Mouse (Mus musculus) hindbrain, embryonic 16.5 days (tissue): ENCODE results near the gene Shpk. TPM values are rescaled to one million over a fixed set of nuclear protein-coding genes. Genes with fewer than 3 reads are reported as not detected.
A peak's percentile ranks its signal among the peaks of the same experiment; 100 is the strongest.

Experiments used
- ATAC-seq: fragments of 200-750 bp; cut with Nextera tagmentation; 2 replicates; pipeline ENCODE4 v1.8.0; 2017; ENCODE audit warnings: moderate TSS enrichment, moderate library complexity
- H3K27ac ChIP-seq: fragments of 300-500 bp; sonication (generic); 2 replicates; pipeline ENCODE4 v1.5.1; 2014; ENCODE audit warnings: low read depth, mild to moderate bottlenecking, control low read depth, low read length, moderate library complexity
- H3K27me3 ChIP-seq: fragments of 300-500 bp; sonication (generic); replicated peaks from 2 replicates; pipeline ENCODE4 v1.6.1; 2014; ENCODE audit warnings: low read length; ENCODE audit not compliant: control insufficient read depth, insufficient read depth
- H3K36me3 ChIP-seq: fragments of 300-500 bp; sonication (generic); 2 replicates; pipeline ENCODE4 v1.6.1; 2014; ENCODE audit warnings: mild to moderate bottlenecking, low read length, moderate library complexity, mixed read lengths; ENCODE audit not compliant: control insufficient read depth, insufficient read depth
- H3K4me1 ChIP-seq: fragments of 300-500 bp; sonication (generic); 2 replicates; pipeline ENCODE4 v1.6.1; 2014; ENCODE audit warnings: low read depth, low read length; ENCODE audit not compliant: control insufficient read depth, insufficient read depth
- H3K4me2 ChIP-seq: fragments of 300-500 bp; sonication (generic); 2 replicates; pipeline ENCODE4 v1.6.1; 2014; ENCODE audit warnings: mild to moderate bottlenecking, low read length, control low read depth, moderate library complexity
- H3K4me3 ChIP-seq: fragments of 300-500 bp; sonication (generic); 2 replicates; pipeline ENCODE4 v1.5.1; 2014; ENCODE audit warnings: mild to moderate bottlenecking, low read length, control low read depth, moderate library complexity
- H3K9ac ChIP-seq: fragments of 300-500 bp; sonication (generic); 2 replicates; pipeline ENCODE4 v1.6.1; 2014; ENCODE audit warnings: low read depth, mild to moderate bottlenecking, control low read depth, low read length, moderate library complexity
- H3K9me3 ChIP-seq: fragments of 300-500 bp; sonication (generic); 2 replicates; pipeline ENCODE4 v1.6.1; 2014; ENCODE audit warnings: mild to moderate bottlenecking, low read length, moderate library complexity; ENCODE audit not compliant: control insufficient read depth
- WGBS: fragments of 180-500 bp; shearing (Covaris S2); extraction: QIAGEN DNeasy Blood & Tissue Kit; methylation state at CpG from one replicate; pipeline ENCODE4 v1.1.7; 2014; 5-methylcytosine and 5-hydroxymethylcytosine counted together
- polyA plus RNA-seq: library from polyadenylated mRNA; unstranded; fragments of >200 nt; fragmentation: Nextera tagmentation; extraction: Ambion mirVana; gene quantifications from 2 replicates; pipeline ENCODE4 v1.2.1, GENCODE M21; 2015

Shpk gene
- polyA plus RNA-seq, 1 experiment from 2014 or later = 3.0 TPM

DNA sequence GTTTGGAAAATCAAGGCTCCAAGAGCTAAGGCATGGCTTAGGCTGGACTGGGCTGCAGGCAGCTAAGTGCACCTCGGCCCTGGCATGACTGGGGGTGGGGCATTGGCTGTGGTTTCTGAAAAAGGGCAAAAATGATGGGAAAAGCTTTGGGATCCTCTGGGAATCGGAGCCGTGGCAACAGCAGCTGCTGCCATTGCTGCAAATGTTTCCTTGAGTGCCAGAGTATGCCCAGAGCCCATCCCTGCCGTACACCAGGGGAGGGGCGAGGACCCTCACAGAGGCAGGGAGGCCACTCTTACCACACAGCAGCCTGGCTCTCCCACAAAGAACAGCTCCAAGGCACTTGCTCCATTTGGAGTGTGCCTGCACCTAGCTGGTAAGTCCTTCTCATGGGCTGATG is 34.7 kb downstream of the Shpk start, which contains the start of gene Trpv1:
Gene Trpv1, plus strand, starts transcription at position 301 of the 400 bp plus-strand sequence.
- Histone ChIP-seq H3K9ac (no peak within 1 kb of the TSS), H3K36me3 (no peaks in the 10 kb centered on the region), H3K27me3 (no peaks in the 10 kb centered on the region), H3K9me3 (peaks cover 3% of the 10 kb centered on the region), H3K4me3 (no peak within 1 kb of the TSS), H3K4me2 (no peak within 1 kb of the TSS), H3K4me1 (no peaks in the 10 kb centered on the region), H3K27ac (no peak within 1 kb of the TSS)
- 73% methylated on average over 5 of the region's 5 CpGs for WGBS
- ATAC-seq = no peak

GRCm38 (mm10) chr11:73235990-73236701 is 36.9 kb downstream of the Shpk start:
- 44% methylated on average over 5 of the region's 5 CpGs for WGBS
- Histone ChIP-seq H3K36me3 (no peaks in the 10 kb centered on the region), H3K9ac (no peak overlapping the region), H3K9me3 (no peaks in the 10 kb centered on the region), H3K27me3 (no peaks in the 10 kb centered on the region), H3K4me2 (no peak overlapping the region), H3K4me1 (no peaks in the 10 kb centered on the region), H3K4me3 (no peak overlapping the region), H3K27ac (0 out of 2 replicates have a peak overlapping the region, but pooled peaks have one; percentile 3)
- ATAC-seq = peak; percentile 48; the same call in 1 of the 2 replicates

- Histone ChIP-seq H3K9me3 (no peaks in the 10 kb centered on the region), H3K27ac (no peak overlapping the region), H3K4me1 (no peaks in the 10 kb centered on the region), H3K4me3 (no peak overlapping the region), H3K4me2 (no peak overlapping the region), H3K9ac (no peak overlapping the region), H3K27me3 (no peaks in the 10 kb centered on the region), H3K36me3 (no peaks in the 10 kb centered on the region)
- no peak for ATAC-seq
- 70% methylated on average over 3 of the region's 3 CpGs for WGBS
Measured at GRCm38 (mm10) chr11:73236731-73237130, 37.5 kb downstream of the Shpk start.

DNA sequence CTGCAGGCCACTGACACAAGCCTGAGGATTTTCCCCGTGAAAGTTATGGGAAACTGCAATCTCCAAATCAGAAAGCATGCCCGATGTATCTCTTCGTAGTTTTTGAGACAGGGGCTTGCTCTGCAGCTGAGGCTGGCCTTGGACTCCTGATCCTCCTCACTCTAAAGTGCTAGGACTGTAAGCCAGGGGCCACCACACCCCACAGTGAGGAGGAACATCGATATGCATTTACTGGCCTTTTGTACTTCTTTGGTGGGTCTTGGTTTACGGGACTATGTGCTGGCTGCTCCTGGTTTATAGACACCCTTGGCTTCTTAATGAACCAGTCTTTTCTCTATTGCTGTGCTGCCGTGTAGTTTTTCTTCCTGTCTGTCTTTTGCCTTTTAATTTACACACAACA is 42.9 kb downstream of the Shpk start:
- no peaks in the 10 kb centered on the region for H3K27me3 ChIP-seq
- WGBS = 80% methylated on average over 6 of the region's 6 CpGs
- no peaks in the 10 kb centered on the region for H3K4me1 ChIP-seq
- no peak for ATAC-seq
- H3K4me3 ChIP-seq = no peak overlapping the region
- no peaks in the 10 kb centered on the region for H3K9me3 ChIP-seq
- no peak overlapping the region for H3K4me2 ChIP-seq
- no peaks in the 10 kb centered on the region for H3K36me3 ChIP-seq
- H3K27ac ChIP-seq = no peak overlapping the region
- H3K9ac ChIP-seq = no peak overlapping the region

DNA sequence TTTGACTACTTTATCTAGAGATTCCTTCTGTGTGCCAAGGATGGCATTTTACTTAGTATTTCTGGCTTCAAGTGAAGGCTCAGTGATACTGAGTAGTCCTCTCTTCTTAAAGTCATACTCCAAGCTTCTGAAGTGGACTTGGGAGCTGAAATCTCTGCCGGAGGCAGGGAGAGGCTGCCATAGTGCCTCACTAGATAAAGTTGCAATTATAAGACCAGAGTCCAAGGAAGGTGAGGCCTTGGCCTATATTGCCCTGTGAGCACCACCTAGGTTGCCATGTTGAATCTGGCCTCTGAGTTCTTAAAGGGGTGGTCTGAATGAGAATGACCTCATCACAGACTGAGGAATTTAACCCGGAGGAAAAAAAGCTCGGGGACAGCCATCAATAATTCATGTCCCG is 43.5 kb downstream of the Shpk start:
- Histone ChIP-seq H3K9ac (no peak overlapping the region), H3K27ac (no peak overlapping the region), H3K4me3 (no peak overlapping the region), H3K36me3 (no peaks in the 10 kb centered on the region), H3K4me1 (no peaks in the 10 kb centered on the region), H3K4me2 (no peak overlapping the region), H3K27me3 (no peaks in the 10 kb centered on the region), H3K9me3 (no peaks in the 10 kb centered on the region)
- WGBS = 86% methylated on average over 4 of the region's 4 CpGs
- ATAC-seq = no peak

GRCm38 (mm10) chr11:73257362-73257945 is 58.2 kb downstream of the Shpk start:
- Histone ChIP-seq H3K4me1 (no peaks in the 10 kb centered on the region), H3K9me3 (no peaks in the 10 kb centered on the region), H3K36me3 (no peaks in the 10 kb centered on the region), H3K27ac (no peak overlapping the region), H3K9ac (no peak overlapping the region), H3K4me2 (no peak overlapping the region), H3K4me3 (no peak overlapping the region), H3K27me3 (no peaks in the 10 kb centered on the region)
- no peak for ATAC-seq
- 83% methylated on average over 4 of the region's 4 CpGs for WGBS

DNA sequence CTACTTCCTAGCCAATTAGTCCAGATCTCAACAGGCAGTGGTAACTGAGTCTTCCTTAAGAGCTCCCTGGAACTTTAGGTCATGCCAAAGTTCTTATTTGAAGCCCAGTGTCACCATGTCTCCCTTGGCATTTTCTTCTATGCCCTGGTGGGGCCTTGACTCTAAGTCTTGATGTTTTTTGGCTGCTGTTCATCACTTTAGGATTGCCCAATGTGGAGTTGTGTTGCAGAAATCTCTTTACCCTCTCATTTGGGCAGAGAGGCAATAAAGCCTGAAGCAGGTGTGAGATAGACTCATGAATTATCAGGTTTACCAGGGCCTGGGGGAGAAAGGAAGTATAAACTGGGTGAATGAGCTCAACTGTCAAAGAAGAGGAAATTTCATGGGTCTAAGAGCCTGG is 59.4 kb downstream of the Shpk start:
- Histone ChIP-seq H3K4me2 (no peak overlapping the region), H3K9ac (no peak overlapping the region), H3K4me3 (no peak overlapping the region), H3K27ac (no peak overlapping the region), H3K27me3 (no peaks in the 10 kb centered on the region), H3K9me3 (no peaks in the 10 kb centered on the region), H3K36me3 (no peaks in the 10 kb centered on the region), H3K4me1 (no peaks in the 10 kb centered on the region)
- no peak for ATAC-seq

- Histone ChIP-seq H3K9ac (no peak overlapping the region), H3K4me2 (no peak overlapping the region), H3K36me3 (no peaks in the 10 kb centered on the region), H3K27me3 (no peaks in the 10 kb centered on the region), H3K9me3 (no peaks in the 10 kb centered on the region), H3K4me1 (no peaks in the 10 kb centered on the region), H3K27ac (no peak overlapping the region), H3K4me3 (no peak overlapping the region)
- ATAC-seq = no peak
- WGBS = 71% methylated on average over 3 of the region's 3 CpGs
Measured at GRCm38 (mm10) chr11:73260457-73260856, 61.2 kb downstream of the Shpk start.

GRCm38 (mm10) chr11:73261385-73261784 is 62.1 kb downstream of the Shpk start:
- Histone ChIP-seq H3K36me3 (no peaks in the 10 kb centered on the region), H3K9ac (no peak overlapping the region), H3K4me1 (no peaks in the 10 kb centered on the region), H3K4me2 (no peak overlapping the region), H3K27ac (no peak overlapping the region), H3K4me3 (no peak overlapping the region), H3K27me3 (no peaks in the 10 kb centered on the region), H3K9me3 (no peaks in the 10 kb centered on the region)
- no peak for ATAC-seq
- 93% methylated on average over 1 of the region's 1 CpGs for WGBS
